9 mouse cellular contexts compared by ENCODE assay signal in the genomic region with DNA sequence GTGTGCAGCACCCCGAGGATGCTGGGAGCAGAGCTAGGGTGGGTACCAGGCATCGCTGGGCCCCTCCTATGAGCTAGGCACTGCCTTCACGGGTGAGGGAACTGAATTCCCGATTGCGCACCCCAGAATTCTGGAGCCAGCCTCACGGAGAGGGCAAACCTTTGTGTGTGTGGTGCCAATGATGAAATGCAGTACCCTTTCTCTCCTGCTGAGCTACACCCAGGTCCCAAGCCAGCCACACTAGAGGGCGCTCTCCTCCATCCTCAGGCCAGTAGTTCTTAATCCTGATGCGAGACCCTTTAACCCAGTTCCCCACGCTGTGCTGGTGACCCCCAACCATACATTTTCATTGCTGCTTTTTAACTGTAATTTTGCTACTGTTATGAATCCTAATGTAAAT.
DNase-seq lines count a peak whose midpoint lies in the region; ATAC-seq and TF ChIP-seq lines count a peak whose summit lies in the region.
"Had no signal": no experiment of that assay in that cellular context is flagged by ENCODE, and none has a peak within 500 bp of the region (broad histone marks: within the 10 kb centered on the region; RNA-seq: fewer than 3 reads in every experiment).

No protein-coding gene starts in this region.

- peak; percentile 93 for TF ChIP-seq CTCF in heart, postnatal 0 days (IDR thresholded peaks at IDR 0.05; ENCODE audit: low read depth)

- TF ChIP-seq EP300 in heart, postnatal 0 days (IDR thresholded peaks at IDR 0.05; ENCODE audit: low read depth), result no peak

- peaks cover 41% of the 10 kb centered on the region for H3K4me1 ChIP-seq in embryonic facial prominence, embryonic 14.5 days (ENCODE audit: control insufficient read depth, insufficient read depth, low read length)
- peaks cover 43% of the 10 kb centered on the region for H3K4me1 ChIP-seq in heart, postnatal 0 days (ENCODE audit: control insufficient read depth, insufficient read depth)

- no peaks in the 10 kb centered on the region for H3K9me3 ChIP-seq in embryonic facial prominence, embryonic 14.5 days (ENCODE audit: control insufficient read depth, low read length)
- H3K9me3 ChIP-seq in heart, postnatal 0 days (replicated peaks; ENCODE audit: control insufficient read depth, low read length), result no peaks in the 10 kb centered on the region

- peak overlapping the region; percentile 31; the same call in 1 of the 2 replicates for H3K9ac ChIP-seq in embryonic facial prominence, embryonic 14.5 days (ENCODE audit: low read depth, low read length)
- H3K9ac ChIP-seq in heart, postnatal 0 days (replicated peaks; ENCODE audit: low read depth, low read length), result no peak overlapping the region

- no peak overlapping the region for H3K4me3 ChIP-seq in embryonic facial prominence, embryonic 14.5 days (ENCODE audit: low read depth, low read length)
- no peak overlapping the region for H3K4me3 ChIP-seq in heart, postnatal 0 days (ENCODE audit: low read depth, low read length)
- H3K4me3 ChIP-seq: myocyte had no signal

- H3K4me2 ChIP-seq in embryonic facial prominence, embryonic 14.5 days (ENCODE audit: low read depth, low read length), result no peak overlapping the region
- no peak overlapping the region for H3K4me2 ChIP-seq in heart, postnatal 0 days (ENCODE audit: low read depth, low read length)

- no peaks in the 10 kb centered on the region for H3K27me3 ChIP-seq in embryonic facial prominence, embryonic 14.5 days (replicated peaks; ENCODE audit: control insufficient read depth, insufficient read depth, low read length)
- H3K27me3 ChIP-seq in heart, postnatal 0 days (ENCODE audit: control insufficient read depth, insufficient read depth, low read length), result no peaks in the 10 kb centered on the region

- DNase-seq in frontal cortex, postnatal 14 days (ENCODE audit: low spot score in 2 of 2), result peak; percentile 31 to 68
- DNase-seq in adipocyte (ENCODE audit: low spot score), result peak; percentile 67
- DNase-seq in embryonic facial prominence, embryonic 14.5 days (ENCODE audit: low spot score), result peak; percentile 82
- DNase-seq in heart, postnatal 0 days (ENCODE audit: low spot score), result peak; percentile 77
- DNase-seq in left cerebral cortex, adult 18-20 months (ENCODE audit: low spot score in 2 of 2), result peak; percentile 72 to 79
- DNase-seq in natural killer cell, adult 2 months (ENCODE audit: low spot score in 2 of 2), result peak; percentile 34 to 52
- DNase-seq in thymus, adult 18-20 months, result peak; percentile 16 to 29

- no peak overlapping the region for H3K27ac ChIP-seq in embryonic facial prominence, embryonic 14.5 days (replicated peaks; ENCODE audit: low read depth, low read length)
- no peak overlapping the region for H3K27ac ChIP-seq in heart, postnatal 0 days (ENCODE audit: low read depth)

- 31% methylated on average over 7 of the region's 9 CpGs for WGBS in embryonic facial prominence, embryonic 14.5 days
- 22% methylated on average over 9 of the region's 9 CpGs for WGBS in heart, postnatal 0 days

- H3K36me3 ChIP-seq in embryonic facial prominence, embryonic 14.5 days (ENCODE audit: control insufficient read depth, insufficient read depth, low read length), result peaks cover 27% of the 10 kb centered on the region
- peaks cover 17% of the 10 kb centered on the region for H3K36me3 ChIP-seq in heart, postnatal 0 days (replicated peaks; ENCODE audit: control insufficient read depth, insufficient read depth, low read length)

- no peak for ATAC-seq in frontal cortex, adult (ENCODE audit: low TSS enrichment)
- no peak for ATAC-seq in embryonic facial prominence, embryonic 14.5 days (ENCODE audit: low read depth)
- no peak for ATAC-seq in heart, postnatal 0 days (ENCODE audit: insufficient read depth, low read depth)

Comparison
In these comparisons a context has a peak if more than half of its experiments do, and no peak if none do; other contexts are left out.
1. DNase-seq: peak in every context shown above with its lines; median percentile 82 in embryonic facial prominence, embryonic 14.5 days; 77 in heart, postnatal 0 days; 76 in left cerebral cortex, adult 18-20 months; 67 in adipocyte; 50 in frontal cortex, postnatal 14 days; 43 in natural killer cell, adult 2 months; 22 in thymus, adult 18-20 months.